8 mouse cellular contexts compared by ENCODE assay signal in genomic region chr4:155892438-155893211, GRCm38 (mm10). TPM values are rescaled to one million over a fixed set of nuclear protein-coding genes. Genes with fewer than 3 reads are reported as not detected.
DNase-seq lines count a peak whose midpoint lies in the region; ATAC-seq and TF ChIP-seq lines count a peak whose summit lies in the region.

No protein-coding gene starts in this region.

- H3K4me1 ChIP-seq in CH12.LX (ENCODE audit: control insufficient read depth in 1 of 2, insufficient read depth in 2 of 2), result peaks cover 28 to 55% of the 10 kb centered on the region in 2 experiments
- peaks cover 49% of the 10 kb centered on the region for H3K4me1 ChIP-seq in midbrain, embryonic 13.5 days (replicated peaks)

- TF ChIP-seq EP300 in CH12.LX (IDR thresholded peaks at IDR 0.05; ENCODE audit: low read length), result no peak

- H3K9me3 ChIP-seq in CH12.LX (replicated peaks; ENCODE audit: low read length), result peaks cover 3% of the 10 kb centered on the region
- H3K9me3 ChIP-seq in midbrain, embryonic 13.5 days, result no peaks in the 10 kb centered on the region

- no peak for TF ChIP-seq POLR2A in CH12.LX (IDR thresholded peaks at IDR 0.05; ENCODE audit: low read depth, low read length)

- no peaks in the 10 kb centered on the region for H3K27me3 ChIP-seq in CH12.LX (replicated peaks)
- no peaks in the 10 kb centered on the region for H3K27me3 ChIP-seq in midbrain, embryonic 13.5 days

- 5% methylated on average over 37 of the region's 37 CpGs for WGBS in midbrain, embryonic 13.5 days

- intact Hi-C loops in heart, postnatal 10 days (cut with DNase I), result loop anchor here (2.0 kb wide), 2 partner anchors 24 to 50 kb away; partner anchors contain the start of genes Cptp, Ints11 and Ube2j2

- dilution Hi-C loops in CH12.LX (cut with MboI; ENCODE audit: extremely low pct_ligation_motif_present, extremely low pct_unique_long_range_greater_than_20kb, low sequenced_read_pairs), result no loop called here

- peak overlapping the region; percentile 81 for H3K9ac ChIP-seq in CH12.LX (ENCODE audit: insufficient read depth, low read depth)
- peak overlapping the region; percentile 98 for H3K9ac ChIP-seq in midbrain, embryonic 13.5 days (replicated peaks)

- H3K4me2 ChIP-seq in CH12.LX (ENCODE audit: insufficient read depth, low read depth, poor library complexity, severe bottlenecking), result peak overlapping the region; percentile 76
- peak overlapping the region; percentile 99 for H3K4me2 ChIP-seq in midbrain, embryonic 13.5 days (replicated peaks)

- H3K79me2 ChIP-seq in CH12.LX (replicated peaks; ENCODE audit: control insufficient read depth, extremely low read depth, insufficient read depth, poor library complexity, severe bottlenecking), result peaks cover 13% of the 10 kb centered on the region; the same call in 1 of the 2 replicates

- no peak for TF ChIP-seq CTCF in CH12.LX (conservative IDR thresholded peaks at IDR 0.05 in 1 of 2, IDR thresholded peaks at IDR 0.05 in 1 of 2; ENCODE audit: low read depth in 2 of 2, low read length in 2 of 2)

- 0 out of 2 replicates have a peak, but pooled peaks have one; percentile 6 for ATAC-seq in frontal cortex, adult (ENCODE audit: low TSS enrichment)
- peak; percentile 59; the same call in 1 of the 2 replicates for ATAC-seq in midbrain, embryonic 13.5 days

- no peak for DNase-seq in frontal cortex, postnatal 36 days (ENCODE audit: low spot score in 2 of 2)
- DNase-seq in CH12.LX (ENCODE audit: extremely low read depth) (no peak), liver (peak; percentile 55)
- peak; percentile 63 for DNase-seq in embryo, embryonic 11 days
- peak; percentile 35 to 49 for DNase-seq in heart, postnatal 10 days
- DNase-seq in thymus, postnatal 25 days, result peak; percentile 45

- TF ChIP-seq RAD21 in CH12.LX (IDR thresholded peaks at IDR 0.05; ENCODE audit: low read depth, low read length), result no peak

- H3K27ac ChIP-seq in CH12.LX (ENCODE audit: insufficient read depth, low read depth), result peak overlapping the region; percentile 91; the same call in 1 of the 2 replicates
- peak overlapping the region; percentile 99 for H3K27ac ChIP-seq in midbrain, embryonic 13.5 days

- peak overlapping the region; percentile 70 to 98 (median 71) for H3K4me3 ChIP-seq in CH12.LX (replicated peaks in 1 of 3; ENCODE audit: low read depth in 2 of 3, low read length in 2 of 3, poor library complexity in 1 of 3)
- peak overlapping the region; percentile 97 for H3K4me3 ChIP-seq in midbrain, embryonic 13.5 days (replicated peaks)

- in situ Hi-C loops in CH12.LX (cut with MboI; ENCODE audit: low pct_ligation_motif_present, low pct_unique_long_range_greater_than_20kb, low sequenced_read_pairs), result loop anchor here (5.0 kb wide), 1 partner anchor 50 kb away; the partner anchor contains the start of gene Ube2j2

- peaks cover 28 to 47% of the 10 kb centered on the region in 2 experiments for H3K36me3 ChIP-seq in CH12.LX (replicated peaks in 1 of 2; ENCODE audit: control insufficient read depth in 1 of 2, insufficient read depth in 1 of 2, low read length in 1 of 2)
- H3K36me3 ChIP-seq in midbrain, embryonic 13.5 days, result peaks cover 39% of the 10 kb centered on the region

TF ChIP-seq in CH12.LX, 34 proteins besides CTCF, POLR2A, EP300 and RAD21:
- TF ChIP-seq SIN3A (IDR thresholded peaks at IDR 0.05; ENCODE audit: low read length) (0 out of 2 replicates have a peak, but pooled peaks have one; percentile 14), NRF1 (IDR thresholded peaks at IDR 0.05; ENCODE audit: low read depth, low read length) (peak; percentile 14; the same call in 1 of the 2 replicates), ELF1 (IDR thresholded peaks at IDR 0.05; ENCODE audit: low read depth, low read length) (0 out of 2 replicates have a peak, but pooled peaks have one; percentile 7), CHD1 (IDR thresholded peaks at IDR 0.05; ENCODE audit: low read depth, low read length) (no peak)
TF ChIP-seq in CH12.LX: peak in this region for 3.

RNA-seq across cellular contexts. Expression of gene Acap3, which starts 1.0 kb away (rescaled TPM):
- total RNA-seq in CH12.LX (2012; rRNA removed) (10.7 and 13.1 TPM in 2 replicates), CH12.LX (2014; rRNA removed) (4.2 and 4.3 TPM in 2 replicates)
- polyA plus RNA-seq in CH12.LX (2012; ENCODE audit: insufficient read length, low read depth), result 10.5 and 13.4 TPM in 2 replicates
- 10 to 100 TPM; 20.3 to 21.7 TPM for total RNA-seq in heart, postnatal 10 days (2021)
- polyA plus RNA-seq in midbrain, embryonic 13.5 days (2015; fragmentation: Nextera tagmentation; extraction: Ambion mirVana), result 66.0 and 73.5 TPM in 2 replicates

RNA-seq across cellular contexts. Expression of gene Pusl1, which starts 1.0 kb away (rescaled TPM):
- 45.7 and 61.4 TPM in 2 replicates for total RNA-seq in CH12.LX (2012; rRNA removed)
- total RNA-seq in CH12.LX (2014; rRNA removed), result 32.1 and 38.0 TPM in 2 replicates
- 29.5 and 37.5 TPM in 2 replicates for polyA plus RNA-seq in CH12.LX (2012; ENCODE audit: insufficient read length, low read depth)
- total RNA-seq in heart, postnatal 10 days (2021), result 10 to 100 TPM; 18.1 to 19.1 TPM
- 52.5 and 52.6 TPM in 2 replicates for polyA plus RNA-seq in midbrain, embryonic 13.5 days (2015; fragmentation: Nextera tagmentation; extraction: Ambion mirVana)

RNA-seq across cellular contexts. Expression of gene Ints11, which starts 23.3 kb away (rescaled TPM):
- total RNA-seq in CH12.LX (2012; rRNA removed), result 97.6 and 103 TPM in 2 replicates
- total RNA-seq in CH12.LX (2014; rRNA removed), result 83.9 and 88.9 TPM in 2 replicates
- polyA plus RNA-seq in CH12.LX (2012; ENCODE audit: insufficient read length, low read depth), result 72.5 and 77.1 TPM in 2 replicates
- total RNA-seq in heart, postnatal 10 days (2021), result 10 to 100 TPM; 16.6 to 20.9 TPM
- 85.3 and 88.6 TPM in 2 replicates for polyA plus RNA-seq in midbrain, embryonic 13.5 days (2015; fragmentation: Nextera tagmentation; extraction: Ambion mirVana)

RNA-seq across cellular contexts. Expression of gene Cptp, which starts 23.4 kb away (rescaled TPM):
- total RNA-seq in CH12.LX (2012; rRNA removed) (12.1 and 16.2 TPM in 2 replicates), CH12.LX (2014; rRNA removed) (8.0 and 9.0 TPM in 2 replicates)
- polyA plus RNA-seq in CH12.LX (2012; ENCODE audit: insufficient read length, low read depth), result 15.5 and 16.5 TPM in 2 replicates
- total RNA-seq in heart, postnatal 10 days (2021), result 10 to 100 TPM in 1 of 2 experiments, 1 to 10 TPM in 1; 7.9 to 10.6 TPM
- polyA plus RNA-seq in midbrain, embryonic 13.5 days (2015; fragmentation: Nextera tagmentation; extraction: Ambion mirVana), result 22.1 and 24.5 TPM in 2 replicates

RNA-seq across cellular contexts. Expression of gene Tas1r3, which starts 29.5 kb away (rescaled TPM):
- total RNA-seq in CH12.LX (2012; rRNA removed), result 0.63 and 0.89 TPM in 2 replicates
- 0.09 and 0.15 TPM in 2 replicates for total RNA-seq in CH12.LX (2014; rRNA removed)
- 0.34 and 0.47 TPM in 2 replicates for polyA plus RNA-seq in CH12.LX (2012; ENCODE audit: insufficient read length, low read depth)
- under 1 TPM; 0.20 to 0.34 TPM for total RNA-seq in heart, postnatal 10 days (2021)
- polyA plus RNA-seq in midbrain, embryonic 13.5 days (2015; fragmentation: Nextera tagmentation; extraction: Ambion mirVana), result 0.80 and 0.83 TPM in 2 replicates

Comparison
In these comparisons a context has a peak if more than half of its experiments do, and no peak if none do; other contexts are left out.
1. DNase-seq: peak in embryo, embryonic 11 days (single experiment), heart, postnatal 10 days (2 of 2), liver (single experiment) and thymus, postnatal 25 days (single experiment); none in frontal cortex, postnatal 36 days (0 of 2) and CH12.LX (single experiment).